Mouse (Mus musculus) kidney, adult 11 months (tissue): ENCODE results near the gene Prss57.

Experiments used
- DNase-seq: peaks from one replicate; pipeline ENCODE4 v3.0.0; 2022

Gene Prss57

GRCm38 (mm10) chr10:79748496-79748895 lies 42.3 kb downstream of the Prss57 start:
- DNase-seq = no peak

GRCm38 (mm10) chr10:79746774-79747151 lies 44.0 kb downstream of the Prss57 start:
- no peak for DNase-seq

- DNase-seq = peak; percentile 98
These were observed 44.6 kb downstream of the Prss57 start, which contains the start of gene Polrmt for GRCm38 (mm10) chr10:79745898-79746773. Polrmt (minus strand) TSS chr10:79746581.

DNA sequence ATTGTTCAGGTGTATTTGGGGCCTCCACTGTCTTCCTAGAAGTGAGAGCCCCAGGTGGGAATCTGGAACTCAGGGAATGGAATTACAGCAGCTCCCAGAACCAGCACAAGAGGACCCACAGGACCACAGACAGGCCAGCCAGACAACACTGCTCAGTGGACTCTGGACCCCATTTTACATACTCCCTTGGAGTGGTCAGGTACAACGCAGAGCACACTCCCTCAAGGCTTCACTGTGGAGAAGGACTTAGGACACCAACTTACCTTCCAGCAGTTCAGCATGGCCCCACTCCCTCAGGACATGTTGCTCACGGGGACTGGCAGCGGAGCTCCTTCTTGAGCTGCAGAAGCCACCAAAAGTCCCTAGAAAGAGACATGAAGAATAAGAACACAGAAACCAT lies 45.4 kb downstream of the Prss57 start:
- peak; percentile 47 for DNase-seq

- no peak for DNase-seq
These were observed 47.0 kb downstream of the Prss57 start for GRCm38 (mm10) chr10:79743650-79744365.

DNA sequence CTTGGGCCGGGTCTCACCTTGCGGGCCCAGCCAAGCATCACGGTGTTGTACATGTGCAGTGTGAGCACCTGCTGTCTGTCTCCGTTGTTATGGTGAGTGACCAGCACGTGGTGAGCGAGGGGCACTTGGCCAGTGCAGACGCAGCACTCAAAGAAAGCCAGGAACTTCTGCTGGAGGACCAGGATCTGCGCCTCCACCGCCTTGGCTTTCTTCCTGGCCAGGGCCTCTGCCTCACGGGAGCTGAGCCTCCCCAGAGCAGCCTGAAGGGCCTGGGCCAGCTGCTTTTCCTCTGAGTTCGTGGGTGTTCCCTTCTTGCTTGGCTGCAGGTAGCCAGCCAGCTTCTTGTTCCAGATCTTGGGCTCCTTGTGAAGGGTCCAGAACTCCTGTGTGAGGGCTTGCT lies 47.6 kb downstream of the Prss57 start:
- no peak for DNase-seq

DNA sequence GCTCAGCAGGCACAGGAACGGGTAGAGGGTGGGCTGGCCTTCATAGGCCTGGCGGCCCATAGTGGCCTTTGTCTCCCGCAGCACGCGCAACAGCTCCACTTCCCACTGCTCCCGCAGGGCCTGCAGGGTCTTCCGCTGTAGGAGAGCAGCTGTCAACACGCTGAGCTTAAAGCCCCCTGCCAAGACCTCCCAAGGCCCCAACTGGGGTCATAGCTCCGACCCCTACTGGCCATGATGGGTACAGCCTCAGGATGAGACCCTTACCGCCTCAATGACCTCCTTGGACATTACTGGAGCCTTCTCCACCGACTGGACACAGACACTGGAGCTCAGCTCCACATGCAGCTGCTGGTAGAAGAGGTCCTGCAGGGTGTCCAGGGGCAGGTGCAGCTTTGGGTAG lies 49.9 kb downstream of the Prss57 start:
- DNase-seq = no peak

GRCm38 (mm10) chr10:79739234-79739633 lies 51.5 kb downstream of the Prss57 start:
- no peak for DNase-seq

DNA sequence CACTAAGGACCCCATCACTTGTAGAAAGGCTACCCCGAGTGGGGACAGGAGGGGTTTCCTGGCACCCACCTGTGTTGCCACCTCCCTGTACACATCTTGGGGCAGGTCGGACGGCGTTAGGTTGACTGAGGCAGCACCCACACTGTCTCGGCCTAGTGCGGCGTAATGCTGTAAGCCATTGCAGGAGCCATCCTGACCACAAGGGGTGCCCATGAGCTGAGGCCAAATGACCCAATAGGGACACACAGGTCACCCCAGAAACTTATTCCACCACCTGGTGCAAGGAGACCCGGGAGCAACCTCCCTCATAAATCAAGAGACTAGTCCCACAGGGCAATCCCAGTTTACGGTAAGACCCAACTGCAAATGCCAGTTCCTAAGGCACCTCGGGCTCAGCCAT lies 52.5 kb downstream of the Prss57 start:
- no peak for DNase-seq

- no peak for DNase-seq
These were observed 54.1 kb downstream of the Prss57 start for GRCm38 (mm10) chr10:79736706-79737105.

DNA sequence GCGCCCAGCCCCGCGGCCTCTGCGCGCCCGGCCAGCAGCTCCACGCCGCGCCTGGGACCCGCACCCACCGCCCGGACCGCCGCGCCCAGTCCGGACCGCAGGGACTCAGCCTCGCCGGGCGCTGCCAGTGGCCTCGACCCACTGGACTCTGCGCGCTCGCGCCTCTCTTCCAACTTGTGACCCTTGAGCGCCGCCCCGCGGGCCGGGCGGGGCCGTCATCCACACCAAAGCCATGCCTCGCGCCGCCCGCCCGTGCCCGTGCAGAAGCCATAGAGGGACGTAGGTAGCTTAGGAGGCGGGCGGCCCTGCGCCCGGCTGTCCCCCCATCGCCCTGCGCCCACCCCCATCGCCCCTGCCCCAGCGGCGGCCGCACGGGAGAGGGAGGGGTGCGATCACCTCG lies 55.4 kb downstream of the Prss57 start:
- DNase-seq = no peak

GRCm38 (mm10) chr10:79733847-79734246 lies 56.9 kb downstream of the Prss57 start:
- no peak for DNase-seq

DNA sequence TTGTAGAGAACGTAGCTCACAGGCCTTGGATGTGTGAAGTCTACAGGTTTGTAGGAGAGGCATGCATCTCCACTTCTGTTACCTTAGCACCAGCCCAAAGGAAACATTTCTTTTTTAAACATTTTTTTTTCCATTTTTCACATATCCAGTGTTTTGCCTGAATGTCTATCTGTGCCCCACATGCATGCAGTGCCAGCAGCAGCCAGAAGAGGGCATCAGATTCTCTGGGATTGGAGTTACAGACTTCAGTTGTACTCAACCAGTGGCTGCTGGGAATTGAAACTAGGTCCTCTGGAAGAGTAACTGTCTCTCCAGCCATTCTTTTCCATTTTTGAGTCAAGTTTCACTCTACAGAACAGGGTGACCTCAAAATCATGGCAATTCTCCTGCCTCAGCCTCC lies 58.3 kb downstream of the Prss57 start:
- no peak for DNase-seq
